Comparison of ENCODE assay signal across 16 mouse cellular contexts in the genomic region with DNA sequence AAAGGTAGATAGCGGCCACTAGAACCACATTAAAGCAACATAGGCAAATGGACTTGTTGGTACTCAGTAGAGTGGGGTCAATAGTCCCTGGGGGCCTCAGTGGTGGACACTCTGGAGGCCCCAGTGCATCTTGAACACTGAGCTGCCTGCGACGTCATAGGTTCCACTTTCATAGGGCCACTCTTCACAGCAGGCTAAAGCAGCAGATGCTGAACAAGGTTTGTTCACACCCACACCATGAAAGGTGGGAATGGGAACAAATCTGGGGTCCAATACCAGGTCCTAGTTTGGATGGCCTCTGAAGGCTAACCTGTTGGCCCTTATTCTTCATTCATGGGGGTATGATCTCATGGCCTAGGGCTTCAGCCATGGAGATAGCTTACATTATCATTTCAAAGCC.
"Had no signal": no experiment of that assay in that cellular context is flagged by ENCODE, and none has a peak within 500 bp of the region (broad histone marks: within the 10 kb centered on the region; RNA-seq: fewer than 3 reads in every experiment).

No protein-coding gene starts in this region.

- ATAC-seq: midbrain, embryonic 16.5 days had no signal

- H3K4me3 ChIP-seq: myocyte; neural tube, embryonic 13.5 days had no signal

- H3K27ac ChIP-seq: liver, embryonic 14.5 days; neural tube, embryonic 13.5 days had no signal

- DNase-seq: lung, adult 18-20 months; lung, embryonic 14.5 days; lung, postnatal 10 days; lung, postnatal 4 days; midbrain, embryonic 14.5 days; retina, postnatal 1 day; right cerebral cortex, postnatal 14 days; right cerebral cortex, postnatal 4 days; spleen, adult 18-20 months; thymus, adult 18-20 months; thymus, postnatal 14 days; thymus, postnatal 36 days had no signal

- H3K4me1 ChIP-seq: neural tube, embryonic 13.5 days had no signal
